Mouse (Mus musculus): ENCODE results near the gene Ntm. TPM values are rescaled to one million over a fixed set of nuclear protein-coding genes. Genes with fewer than 3 reads are reported as not detected.
A peak's percentile ranks its signal among the peaks of the same experiment; 100 is the strongest.

Ntm gene
- polyA plus RNA-seq, 1 experiment from 2014 or later: 160 TPM

DNA sequence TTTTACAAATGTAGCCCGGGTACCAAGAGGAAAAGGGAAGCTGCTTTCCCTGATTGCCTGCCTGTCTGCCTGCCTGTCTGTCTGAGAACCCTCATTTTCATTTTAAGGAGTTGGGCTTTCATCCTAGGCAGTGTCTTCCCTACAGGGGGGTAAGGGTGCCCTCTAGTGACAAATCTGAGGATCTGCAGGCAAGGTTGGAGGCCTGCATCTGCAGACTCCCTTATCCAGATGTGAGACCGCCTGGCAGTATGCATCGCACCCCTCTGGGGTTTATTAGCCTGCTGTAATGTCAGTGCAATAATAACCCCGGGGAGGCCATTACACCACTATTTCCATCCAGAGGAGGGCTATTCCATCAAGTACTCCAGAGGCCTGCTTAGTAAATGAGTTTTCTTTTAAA lies 312.3 kb downstream of the Ntm start:
- no peaks in the 10 kb centered on the region for H3K4me1 ChIP-seq (ENCODE audit: control insufficient read depth, insufficient read depth, low read length)
- 24% methylated on average over 4 of the region's 4 CpGs for WGBS
- no peaks in the 10 kb centered on the region for H3K36me3 ChIP-seq (ENCODE audit: control insufficient read depth, insufficient read depth, low read length)
- no peaks in the 10 kb centered on the region for H3K27me3 ChIP-seq (ENCODE audit: control insufficient read depth, insufficient read depth, low read length)
- no peak overlapping the region for H3K4me2 ChIP-seq (ENCODE audit: low read length)
- peak; percentile 12; the same call in 1 of the 2 replicates for ATAC-seq (ENCODE audit: low FRiP score, low TSS enrichment)
- DNase-seq: peak; percentile 90
- no peak overlapping the region for H3K27ac ChIP-seq (replicated peaks; ENCODE audit: low read depth, low read length)
- no peak overlapping the region for H3K4me3 ChIP-seq (replicated peaks; ENCODE audit: low read depth, low read length)
- H3K9me3 ChIP-seq (ENCODE audit: control insufficient read depth, low read length): no peaks in the 10 kb centered on the region
- no peak overlapping the region for H3K9ac ChIP-seq (replicated peaks; ENCODE audit: low read length)

- Histone ChIP-seq H3K4me1 (ENCODE audit: control insufficient read depth, insufficient read depth, low read length) (no peaks in the 10 kb centered on the region), H3K27ac (replicated peaks; ENCODE audit: low read depth, low read length) (no peak overlapping the region), H3K9ac (replicated peaks; ENCODE audit: low read length) (no peak overlapping the region), H3K4me3 (replicated peaks; ENCODE audit: low read depth, low read length) (no peak overlapping the region), H3K27me3 (ENCODE audit: control insufficient read depth, insufficient read depth, low read length) (no peaks in the 10 kb centered on the region), H3K36me3 (ENCODE audit: control insufficient read depth, insufficient read depth, low read length) (no peaks in the 10 kb centered on the region), H3K4me2 (ENCODE audit: low read length) (no peak overlapping the region), H3K9me3 (ENCODE audit: control insufficient read depth, low read length) (no peaks in the 10 kb centered on the region)
- no peak for DNase-seq
- ATAC-seq (ENCODE audit: low FRiP score, low TSS enrichment): no peak
- WGBS: 75% methylated on average over 5 of the region's 5 CpGs
Measured at GRCm38 (mm10) chr9:29650266-29650665, 312.7 kb downstream of the Ntm start.

- no peak overlapping the region for H3K27ac ChIP-seq (replicated peaks; ENCODE audit: low read depth, low read length)
- H3K4me1 ChIP-seq (ENCODE audit: control insufficient read depth, insufficient read depth, low read length): no peaks in the 10 kb centered on the region; the same call in 1 of the 2 replicates
- no peak overlapping the region for H3K4me2 ChIP-seq (ENCODE audit: low read length)
- H3K9ac ChIP-seq (replicated peaks; ENCODE audit: low read length): no peak overlapping the region
- WGBS: 90% methylated on average over 5 of the region's 5 CpGs
- H3K9me3 ChIP-seq (ENCODE audit: control insufficient read depth, low read length): no peaks in the 10 kb centered on the region
- no peaks in the 10 kb centered on the region for H3K27me3 ChIP-seq (ENCODE audit: control insufficient read depth, insufficient read depth, low read length)
- DNase-seq: no peak
- no peaks in the 10 kb centered on the region for H3K36me3 ChIP-seq (ENCODE audit: control insufficient read depth, insufficient read depth, low read length)
- H3K4me3 ChIP-seq (replicated peaks; ENCODE audit: low read depth, low read length): no peak overlapping the region
- ATAC-seq (ENCODE audit: low FRiP score, low TSS enrichment): no peak
Measured at GRCm38 (mm10) chr9:29648256-29648655, 314.7 kb downstream of the Ntm start.

DNA sequence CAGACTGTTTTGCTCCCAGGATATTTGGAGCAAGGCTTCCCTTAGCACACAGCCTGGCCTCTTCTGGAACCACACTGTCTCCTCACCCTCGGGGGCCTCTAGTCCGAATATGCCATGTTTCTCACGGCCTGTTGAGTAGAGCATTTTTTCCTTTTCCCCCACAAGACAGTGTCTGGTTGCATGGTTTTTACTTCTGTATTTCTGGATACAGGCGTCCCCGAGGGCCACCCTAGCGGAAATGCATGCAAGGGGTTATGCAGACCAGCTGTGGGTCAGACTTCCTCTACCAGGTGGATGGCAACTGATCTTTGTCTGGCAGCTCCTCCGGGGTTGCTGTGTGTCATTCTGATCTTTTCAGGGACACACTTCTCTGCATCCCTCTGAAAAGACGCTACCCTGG lies 315.2 kb downstream of the Ntm start:
- H3K4me3 ChIP-seq (replicated peaks; ENCODE audit: low read depth, low read length): no peak overlapping the region
- no peak overlapping the region for H3K4me2 ChIP-seq (ENCODE audit: low read length)
- no peaks in the 10 kb centered on the region for H3K36me3 ChIP-seq (ENCODE audit: control insufficient read depth, insufficient read depth, low read length)
- no peak overlapping the region for H3K9ac ChIP-seq (replicated peaks; ENCODE audit: low read length)
- no peak for DNase-seq
- no peak overlapping the region for H3K27ac ChIP-seq (replicated peaks; ENCODE audit: low read depth, low read length)
- H3K9me3 ChIP-seq (ENCODE audit: control insufficient read depth, low read length): no peaks in the 10 kb centered on the region
- WGBS: 84% methylated on average over 8 of the region's 8 CpGs
- no peaks in the 10 kb centered on the region; the same call in none of the 2 replicates for H3K4me1 ChIP-seq (ENCODE audit: control insufficient read depth, insufficient read depth, low read length)
- no peak for ATAC-seq (ENCODE audit: low FRiP score, low TSS enrichment)
- no peaks in the 10 kb centered on the region for H3K27me3 ChIP-seq (ENCODE audit: control insufficient read depth, insufficient read depth, low read length)

- 30% methylated on average over 8 of the region's 8 CpGs for WGBS
- no peak for ATAC-seq (ENCODE audit: low FRiP score, low TSS enrichment)
- H3K4me2 ChIP-seq (ENCODE audit: low read length): no peak overlapping the region
Measured at GRCm38 (mm10) chr9:29645796-29646400, 317.0 kb downstream of the Ntm start.

DNA sequence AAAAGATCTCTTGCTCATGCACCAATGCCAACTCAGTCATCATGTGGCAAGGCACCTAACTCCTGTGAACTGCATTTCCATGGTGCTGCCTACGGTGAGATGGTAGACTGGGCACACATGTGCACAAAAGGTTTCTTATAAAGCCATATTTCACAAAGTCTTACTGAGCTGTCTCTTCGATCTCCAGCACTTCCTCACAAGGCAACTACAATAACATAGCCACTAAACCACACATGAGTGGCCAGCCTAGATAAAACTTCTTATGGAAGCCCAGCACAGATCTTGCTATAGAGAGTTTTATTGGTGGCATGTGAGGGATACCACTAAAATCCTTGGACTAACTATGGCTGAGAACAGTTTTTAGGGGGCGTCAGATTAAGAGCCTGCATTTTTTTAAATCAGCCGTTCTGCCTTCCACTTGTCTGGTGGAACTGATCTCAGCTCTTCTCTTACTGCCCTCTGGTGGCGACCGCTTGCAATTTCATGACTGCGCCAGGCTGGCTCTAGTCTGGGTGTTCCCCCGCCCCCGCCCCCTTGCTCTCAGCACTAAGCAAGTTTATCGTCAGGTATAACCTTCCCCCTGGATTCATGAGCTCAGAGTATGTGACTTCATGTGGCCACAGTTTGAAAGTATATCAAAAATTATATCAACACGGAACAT lies 319.8 kb downstream of the Ntm start:
- ATAC-seq (ENCODE audit: low FRiP score, low TSS enrichment): no peak
- peak; percentile 86 for DNase-seq
- Histone ChIP-seq H3K27ac (replicated peaks; ENCODE audit: low read depth, low read length) (no peak overlapping the region), H3K9ac (replicated peaks; ENCODE audit: low read length) (no peak overlapping the region), H3K4me3 (replicated peaks; ENCODE audit: low read depth, low read length) (no peak overlapping the region), H3K4me1 (ENCODE audit: control insufficient read depth, insufficient read depth, low read length) (no peaks in the 10 kb centered on the region; the same call in none of the 2 replicates), H3K9me3 (ENCODE audit: control insufficient read depth, low read length) (no peaks in the 10 kb centered on the region), H3K4me2 (ENCODE audit: low read length) (no peak overlapping the region), H3K36me3 (ENCODE audit: control insufficient read depth, insufficient read depth, low read length) (no peaks in the 10 kb centered on the region), H3K27me3 (ENCODE audit: control insufficient read depth, insufficient read depth, low read length) (no peaks in the 10 kb centered on the region)
- 26% methylated on average over 11 of the region's 11 CpGs for WGBS

More at GRCm38 (mm10) chr9:29645796-29646400, 317.0 kb downstream of the Ntm start:
- no peak overlapping the region for H3K27ac ChIP-seq (replicated peaks; ENCODE audit: low read depth, low read length)
- H3K9ac ChIP-seq (replicated peaks; ENCODE audit: low read length): no peak overlapping the region
- H3K36me3 ChIP-seq (ENCODE audit: control insufficient read depth, insufficient read depth, low read length): no peaks in the 10 kb centered on the region
- no peak overlapping the region for H3K4me3 ChIP-seq (replicated peaks; ENCODE audit: low read depth, low read length)
- no peaks in the 10 kb centered on the region; the same call in none of the 2 replicates for H3K4me1 ChIP-seq (ENCODE audit: control insufficient read depth, insufficient read depth, low read length)
- DNase-seq: peak; percentile 57
- H3K27me3 ChIP-seq (ENCODE audit: control insufficient read depth, insufficient read depth, low read length): no peaks in the 10 kb centered on the region
- H3K9me3 ChIP-seq (ENCODE audit: control insufficient read depth, low read length): no peaks in the 10 kb centered on the region

DNA sequence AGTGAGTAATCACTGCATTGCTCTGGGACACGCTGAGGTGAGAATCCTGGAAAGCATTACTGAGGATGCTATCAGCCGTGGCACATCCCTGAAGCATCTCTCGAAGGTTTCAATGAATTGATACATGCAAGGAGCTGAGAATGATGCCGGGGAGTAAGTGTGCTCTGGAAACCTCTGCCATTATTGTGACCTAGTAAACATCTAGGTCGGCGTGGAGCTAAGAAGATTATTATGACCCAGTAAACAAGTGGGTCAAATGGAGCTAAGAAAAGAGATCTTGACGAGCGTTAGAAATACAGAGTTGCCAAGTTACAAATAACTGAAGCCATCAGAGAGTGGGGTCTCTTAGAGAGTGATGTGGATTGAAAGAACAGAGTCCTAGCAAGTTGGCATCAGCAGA lies 325.6 kb downstream of the Ntm start:
- Histone ChIP-seq H3K27me3 (ENCODE audit: control insufficient read depth, insufficient read depth, low read length) (no peaks in the 10 kb centered on the region), H3K9me3 (ENCODE audit: control insufficient read depth, low read length) (no peaks in the 10 kb centered on the region), H3K4me1 (ENCODE audit: control insufficient read depth, insufficient read depth, low read length) (no peaks in the 10 kb centered on the region), H3K4me2 (ENCODE audit: low read length) (no peak overlapping the region), H3K9ac (replicated peaks; ENCODE audit: low read length) (no peak overlapping the region), H3K4me3 (replicated peaks; ENCODE audit: low read depth, low read length) (no peak overlapping the region), H3K36me3 (ENCODE audit: control insufficient read depth, insufficient read depth, low read length) (no peaks in the 10 kb centered on the region), H3K27ac (replicated peaks; ENCODE audit: low read depth, low read length) (no peak overlapping the region)
- no peak for DNase-seq
- 87% methylated on average over 8 of the region's 8 CpGs for WGBS
- no peak for ATAC-seq (ENCODE audit: low FRiP score, low TSS enrichment)

DNA sequence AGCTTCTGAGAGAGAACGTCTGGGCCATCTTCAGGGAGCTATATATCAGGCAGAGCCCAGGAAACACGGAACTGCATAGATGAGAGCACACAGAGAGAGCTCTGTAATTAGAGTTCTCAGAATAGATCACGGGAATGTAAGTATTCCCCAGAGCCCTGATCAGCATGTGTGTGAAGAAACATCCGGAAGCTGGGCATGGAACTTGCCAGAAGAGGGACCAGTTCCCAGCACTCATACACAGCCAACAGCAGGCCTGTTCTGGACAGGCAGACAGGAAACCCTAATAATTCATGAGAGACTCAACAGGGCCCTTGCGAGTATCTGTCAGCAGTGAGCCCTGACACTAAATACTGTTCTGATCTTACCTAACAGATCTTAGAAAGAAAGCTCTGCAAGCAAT lies 345.8 kb downstream of the Ntm start:
- no peak for ATAC-seq (ENCODE audit: low FRiP score, low TSS enrichment)
- no peaks in the 10 kb centered on the region for H3K36me3 ChIP-seq (ENCODE audit: control insufficient read depth, insufficient read depth, low read length)
- DNase-seq: no peak
- H3K4me2 ChIP-seq (ENCODE audit: low read length): no peak overlapping the region
- WGBS: 71% methylated on average over 5 of the region's 5 CpGs
- no peaks in the 10 kb centered on the region for H3K4me1 ChIP-seq (ENCODE audit: control insufficient read depth, insufficient read depth, low read length)
- H3K4me3 ChIP-seq (replicated peaks; ENCODE audit: low read depth, low read length): no peak overlapping the region
- H3K9ac ChIP-seq (replicated peaks; ENCODE audit: low read length): no peak overlapping the region
- H3K27me3 ChIP-seq (ENCODE audit: control insufficient read depth, insufficient read depth, low read length): no peaks in the 10 kb centered on the region
- H3K9me3 ChIP-seq (ENCODE audit: control insufficient read depth, low read length): no peaks in the 10 kb centered on the region
- H3K27ac ChIP-seq (replicated peaks; ENCODE audit: low read depth, low read length): no peak overlapping the region

DNA sequence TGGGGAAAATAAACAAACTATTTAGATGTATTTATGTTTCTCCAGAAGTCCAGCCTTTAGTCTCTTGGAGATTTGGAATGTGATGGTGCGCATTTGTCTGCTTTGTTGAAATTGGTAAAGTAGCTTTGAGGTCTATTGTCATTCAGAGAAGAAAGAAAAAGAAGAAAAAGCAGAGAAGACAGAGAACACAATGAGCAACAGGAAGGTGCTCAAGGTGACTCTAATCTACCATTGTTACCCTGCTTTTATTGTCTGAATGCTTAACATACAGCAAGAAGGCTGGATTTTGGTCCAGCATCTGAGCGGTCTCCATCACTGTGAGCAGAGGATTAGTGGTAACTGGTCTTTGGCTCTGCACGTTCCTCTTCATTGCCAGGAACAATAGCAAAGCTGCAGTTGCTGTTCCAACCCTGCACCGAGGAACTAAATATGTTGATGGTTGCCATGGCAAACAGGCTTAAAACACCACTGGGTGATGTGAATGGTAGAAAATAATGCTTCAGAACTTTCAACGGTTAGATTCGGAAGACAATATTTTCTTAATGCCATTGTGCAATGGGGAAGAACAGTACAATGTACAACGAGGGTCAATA lies 350.8 kb downstream of the Ntm start:
- Histone ChIP-seq H3K4me1 (ENCODE audit: control insufficient read depth, insufficient read depth, low read length) (no peaks in the 10 kb centered on the region; the same call in 1 of the 2 replicates), H3K4me2 (ENCODE audit: low read length) (no peak overlapping the region), H3K9ac (replicated peaks; ENCODE audit: low read length) (no peak overlapping the region), H3K27ac (replicated peaks; ENCODE audit: low read depth, low read length) (no peak overlapping the region), H3K4me3 (replicated peaks; ENCODE audit: low read depth, low read length) (no peak overlapping the region), H3K36me3 (ENCODE audit: control insufficient read depth, insufficient read depth, low read length) (no peaks in the 10 kb centered on the region), H3K27me3 (ENCODE audit: control insufficient read depth, insufficient read depth, low read length) (no peaks in the 10 kb centered on the region), H3K9me3 (ENCODE audit: control insufficient read depth, low read length) (no peaks in the 10 kb centered on the region)
- DNase-seq (peak; percentile 53), ATAC-seq (ENCODE audit: low FRiP score, low TSS enrichment) (no peak)
- 18% methylated on average over 7 of the region's 7 CpGs for WGBS

Data from midbrain, embryonic 14.5 days (tissue).